Mouse (Mus musculus) embryonic facial prominence, embryonic 15.5 days (tissue): ENCODE data around the gene Lipt1. TPM values are rescaled to one million over a fixed set of nuclear protein-coding genes. Genes with fewer than 3 reads are reported as not detected.

Experiments
- ATAC-seq: fragments of 200-750 bp; cut with Nextera tagmentation; 2 replicates; pipeline ENCODE4 v1.8.0; 2017; ENCODE audit warnings: low read depth, moderate TSS enrichment; ENCODE audit not compliant: insufficient number of reproducible peaks, low FRiP score, low TSS enrichment
- H3K27ac ChIP-seq: fragments of 300-500 bp; sonication (generic); replicated peaks from 2 replicates; pipeline ENCODE4 v1.5.1; 2015; ENCODE audit warnings: mild to moderate bottlenecking, inconsistent platforms
- H3K27me3 ChIP-seq: fragments of 300-500 bp; sonication (generic); 2 replicates; pipeline ENCODE4 v1.6.1; 2015; ENCODE audit warnings: inconsistent platforms
- H3K36me3 ChIP-seq: fragments of 300-500 bp; sonication (generic); 2 replicates; pipeline ENCODE4 v1.6.1; 2015; ENCODE audit warnings: mild to moderate bottlenecking, inconsistent platforms
- H3K4me1 ChIP-seq: fragments of 300-500 bp; sonication (generic); 2 replicates; pipeline ENCODE4 v1.6.1; 2015; ENCODE audit warnings: inconsistent platforms
- H3K4me2 ChIP-seq: fragments of 300-500 bp; sonication (generic); replicated peaks from 2 replicates; pipeline ENCODE4 v1.6.1; 2015; ENCODE audit warnings: mild to moderate bottlenecking, inconsistent platforms
- H3K4me3 ChIP-seq: fragments of 300-500 bp; sonication (generic); replicated peaks from 2 replicates; pipeline ENCODE4 v1.5.1; 2015; ENCODE audit warnings: mild to moderate bottlenecking, inconsistent platforms
- H3K9ac ChIP-seq: fragments of 300-500 bp; sonication (generic); 2 replicates; pipeline ENCODE4 v1.6.1; 2015; ENCODE audit warnings: inconsistent platforms
- H3K9me3 ChIP-seq: fragments of 300-500 bp; sonication (generic); replicated peaks from 2 replicates; pipeline ENCODE4 v1.6.1; 2016; ENCODE audit warnings: inconsistent platforms
- WGBS: fragments of 180-500 bp; shearing (Covaris S2); methylation state at CpG from one replicate; pipeline ENCODE4 v1.1.7; 2015; 5-methylcytosine and 5-hydroxymethylcytosine counted together
- polyA plus RNA-seq: library from polyadenylated mRNA; unstranded; fragments of >200 nt; fragmentation: Nextera tagmentation; extraction: Ambion mirVana; gene quantifications from 2 replicates; pipeline ENCODE4 v1.2.1, GENCODE M21; 2015

Lipt1 gene
- 6.6 and 9.3 TPM in 2 replicates for polyA plus RNA-seq

DNA sequence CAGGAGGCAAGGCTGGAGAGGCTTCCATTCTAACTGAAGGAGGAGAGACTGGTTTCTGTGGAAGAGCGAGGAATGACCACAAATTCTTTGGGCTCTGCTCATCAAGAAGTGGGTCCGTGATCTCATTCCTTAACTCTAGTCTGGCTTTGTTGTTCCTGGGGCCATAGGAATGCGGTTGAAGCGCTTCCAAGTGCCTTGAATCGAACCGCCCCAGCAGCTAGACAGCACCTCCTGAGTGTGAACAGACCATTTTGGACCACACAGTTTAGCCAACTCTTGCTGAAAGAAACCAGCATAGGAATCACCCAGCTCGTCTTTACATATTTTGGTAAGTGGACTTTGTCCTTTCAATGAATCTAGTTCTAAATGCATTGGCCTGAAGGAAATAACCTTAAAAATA lies at the start of gene Lipt1:
TSS of gene Lipt1 (plus strand) at position 35 of the 400 bp plus-strand sequence.
- H3K9ac ChIP-seq, result no peak within 1 kb of the TSS; the same call in 1 of the 2 replicates
- H3K4me2 ChIP-seq, result peak within 1 kb of the TSS; percentile 72

DNA sequence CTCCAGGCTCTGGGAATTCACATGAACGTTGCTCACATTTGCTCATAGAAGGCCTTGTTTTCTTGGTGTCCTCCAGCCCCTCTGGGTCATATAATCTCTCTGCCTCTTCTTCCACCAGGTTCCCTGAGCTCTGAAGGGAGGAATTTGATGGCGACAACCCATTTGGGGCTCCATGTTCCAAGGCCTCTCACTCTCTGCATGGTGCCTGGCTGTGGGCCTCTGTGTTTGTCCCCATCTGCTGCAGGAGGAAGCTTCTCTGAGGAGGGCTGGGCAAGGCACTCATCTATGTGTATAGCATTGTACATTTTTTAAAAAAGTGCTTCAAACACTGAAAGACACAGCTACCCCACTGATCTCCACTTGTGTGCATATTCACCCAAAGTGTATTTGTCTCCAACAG lies 39.9 kb upstream of the Lipt1 start:
- no peak overlapping the region for H3K9ac ChIP-seq

More for the DNA sequence above, at the start of gene Lipt1:
- WGBS, result 10% methylated on average over 7 of the region's 7 CpGs
- peaks cover 10% of the 10 kb centered on the region for H3K4me1 ChIP-seq
- ATAC-seq, result no peak
- H3K27ac ChIP-seq, result peak within 1 kb of the TSS; percentile 76
- H3K4me3 ChIP-seq, result peak within 1 kb of the TSS; percentile 62
- H3K36me3 ChIP-seq, result peaks cover 20% of the 10 kb centered on the region
- no peaks in the 10 kb centered on the region for H3K27me3 ChIP-seq
- no peaks in the 10 kb centered on the region for H3K9me3 ChIP-seq

DNA sequence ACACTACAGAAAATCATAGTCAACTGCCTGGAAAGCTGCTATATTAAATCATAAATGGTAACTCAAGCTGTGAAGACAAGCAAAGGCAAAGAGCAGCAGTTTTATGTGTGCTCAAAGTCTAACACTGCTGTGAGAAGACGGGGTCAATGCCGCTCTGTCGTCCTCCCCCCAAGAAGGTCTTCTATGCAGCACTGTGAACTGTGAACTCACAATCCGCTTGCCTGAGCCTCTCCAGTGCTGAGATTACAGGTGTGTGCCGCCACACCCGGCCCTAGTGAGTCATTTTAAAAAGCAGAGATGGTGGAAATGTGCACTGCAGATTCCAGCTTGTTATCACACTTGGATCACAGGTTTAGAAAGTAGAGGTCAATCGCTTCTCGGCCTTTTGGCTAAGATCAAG lies 24.7 kb upstream of the Lipt1 start:
- Histone ChIP-seq H3K27me3 (no peaks in the 10 kb centered on the region), H3K4me2 (no peak overlapping the region), H3K9ac (no peak overlapping the region), H3K9me3 (no peaks in the 10 kb centered on the region), H3K36me3 (no peaks in the 10 kb centered on the region), H3K4me1 (no peaks in the 10 kb centered on the region), H3K4me3 (no peak overlapping the region), H3K27ac (no peak overlapping the region)
- no peak for ATAC-seq
- WGBS, result 80% methylated on average over 8 of the region's 8 CpGs

More for the DNA sequence above, 39.9 kb upstream of the Lipt1 start:
- 61% methylated on average over 2 of the region's 2 CpGs for WGBS
- no peak for ATAC-seq
- Histone ChIP-seq H3K36me3 (peaks cover 6% of the 10 kb centered on the region; the same call in 1 of the 2 replicates), H3K27ac (no peak overlapping the region), H3K4me3 (no peak overlapping the region), H3K9me3 (no peaks in the 10 kb centered on the region), H3K27me3 (no peaks in the 10 kb centered on the region), H3K4me1 (no peaks in the 10 kb centered on the region), H3K4me2 (no peak overlapping the region)

DNA sequence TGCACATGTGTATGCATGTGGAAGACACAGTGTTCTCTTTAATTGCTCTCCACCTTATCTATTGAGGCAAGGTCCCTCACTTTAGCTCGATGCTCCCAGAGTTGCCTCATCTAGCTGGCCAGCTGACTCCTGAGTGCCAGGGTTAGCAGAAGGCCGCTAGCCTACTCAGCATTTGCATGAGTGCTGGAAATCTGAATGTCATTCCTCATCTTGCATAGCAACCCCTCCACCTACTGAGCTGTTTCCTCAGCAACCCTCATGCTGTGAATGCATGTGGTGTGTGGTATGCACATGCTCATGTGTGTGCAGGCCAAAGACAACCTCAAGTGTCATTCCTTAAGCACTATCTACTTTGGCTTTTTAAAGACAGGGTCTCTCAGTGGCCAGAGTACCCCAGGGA lies 20.8 kb upstream of the Lipt1 start:
- Histone ChIP-seq H3K27ac (no peak overlapping the region), H3K27me3 (no peaks in the 10 kb centered on the region), H3K36me3 (no peaks in the 10 kb centered on the region), H3K4me3 (no peak overlapping the region), H3K4me2 (no peak overlapping the region), H3K4me1 (no peaks in the 10 kb centered on the region), H3K9ac (no peak overlapping the region), H3K9me3 (no peaks in the 10 kb centered on the region)
- WGBS, result 64% methylated on average over 2 of the region's 2 CpGs
- ATAC-seq, result no peak

DNA sequence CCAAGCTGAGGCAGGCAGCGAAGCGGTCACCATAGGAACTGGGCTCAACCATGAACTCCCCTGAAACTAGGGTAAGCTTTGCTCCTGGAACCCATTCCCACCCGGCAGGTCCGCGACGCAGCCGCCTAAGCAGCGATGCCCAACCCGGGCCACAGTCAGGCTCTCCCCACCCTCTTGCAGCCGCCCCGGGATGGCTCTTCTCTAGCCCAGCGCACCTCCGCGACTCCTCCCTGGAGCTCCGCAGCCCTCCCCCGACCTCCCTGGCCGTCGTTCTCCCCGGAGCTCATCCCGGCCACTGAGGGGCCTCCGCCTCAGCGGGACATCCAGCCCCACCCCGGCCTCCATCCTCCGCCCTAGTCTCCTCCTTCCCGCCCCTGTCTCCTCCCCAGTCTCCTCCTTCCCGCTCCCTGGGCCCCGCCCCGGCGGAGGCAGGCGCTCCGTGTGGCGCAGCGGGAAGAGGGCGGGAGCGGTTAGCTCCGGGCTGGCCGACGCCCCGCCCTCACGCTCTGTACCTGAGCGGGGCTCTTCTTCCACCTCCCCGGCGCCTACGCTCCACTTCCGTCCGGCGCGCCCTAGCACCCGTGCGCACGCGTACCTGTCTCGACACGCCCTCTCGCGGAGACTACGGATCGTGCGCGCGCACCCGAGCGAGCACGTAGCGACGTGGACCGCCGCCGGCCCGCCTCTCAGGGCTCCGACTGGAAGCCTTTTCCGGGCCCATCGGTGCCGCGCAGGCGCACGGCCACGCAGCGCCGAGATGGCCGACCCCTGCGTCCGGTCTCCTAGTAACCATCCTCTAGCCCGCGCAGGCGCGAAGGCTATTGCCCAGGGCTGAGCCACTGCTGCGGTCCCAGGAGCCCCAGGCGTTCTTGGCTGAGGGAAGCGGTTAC lies 6.8 kb upstream of the Lipt1 start:
- Histone ChIP-seq H3K9ac (peak overlapping the region; percentile 53), H3K4me1 (peaks cover 7% of the 10 kb centered on the region), H3K4me2 (peak overlapping the region; percentile 77), H3K27ac (peak overlapping the region; percentile 91), H3K9me3 (no peaks in the 10 kb centered on the region), H3K4me3 (peak overlapping the region; percentile 64), H3K27me3 (no peaks in the 10 kb centered on the region), H3K36me3 (no peaks in the 10 kb centered on the region)
- peak; percentile 98 for ATAC-seq
- WGBS, result under 1% methylated on average over 85 of the region's 90 CpGs

DNA sequence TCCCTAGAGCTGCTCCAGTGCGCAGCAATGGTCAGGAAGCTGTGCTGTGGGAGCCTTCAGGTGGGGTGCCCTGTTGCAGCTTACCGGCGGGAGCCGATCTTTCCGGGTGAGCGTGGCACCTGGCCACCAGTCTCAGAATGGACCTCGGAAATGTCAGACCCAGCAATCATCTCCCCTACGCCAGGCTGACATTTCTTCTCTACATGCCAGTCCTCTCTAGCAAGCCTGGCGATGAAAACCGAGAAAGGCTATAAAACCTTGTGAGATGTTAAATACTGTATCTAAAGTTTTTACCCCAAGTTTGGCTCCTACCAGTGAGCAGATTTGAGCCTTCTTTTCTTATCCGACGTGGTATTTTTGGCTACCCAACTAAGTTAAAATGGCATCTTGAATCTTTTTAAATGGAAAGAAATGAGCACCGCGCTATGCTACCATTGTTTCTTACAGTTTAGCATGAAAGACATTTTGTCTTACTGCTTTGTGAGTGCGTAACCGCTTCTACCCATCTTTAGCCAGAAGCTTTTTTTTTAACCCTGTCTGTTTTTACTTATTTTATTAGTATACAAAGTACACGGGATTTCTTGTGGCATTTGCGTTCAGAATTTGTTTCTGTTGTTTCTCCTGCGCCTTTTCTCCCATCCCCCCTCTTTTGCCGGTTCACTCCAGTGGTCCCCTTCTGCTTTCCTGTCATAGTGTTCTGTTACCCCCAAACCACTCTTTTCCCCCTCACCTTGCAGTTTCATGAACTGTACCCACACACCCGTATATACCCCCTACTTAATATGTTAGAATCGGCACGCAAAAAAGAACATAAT lies 5.9 kb upstream of the Lipt1 start:
- H3K27ac ChIP-seq, result peak overlapping the region; percentile 91
- peak overlapping the region; percentile 77 for H3K4me2 ChIP-seq
- H3K36me3 ChIP-seq, result no peaks in the 10 kb centered on the region
- H3K4me1 ChIP-seq, result peaks cover 7% of the 10 kb centered on the region
- ATAC-seq, result no peak
- H3K27me3 ChIP-seq, result no peaks in the 10 kb centered on the region
- peak overlapping the region; percentile 53 for H3K9ac ChIP-seq
- peak overlapping the region; percentile 64 for H3K4me3 ChIP-seq
- no peaks in the 10 kb centered on the region for H3K9me3 ChIP-seq
- 9% methylated on average over 23 of the region's 23 CpGs for WGBS

DNA sequence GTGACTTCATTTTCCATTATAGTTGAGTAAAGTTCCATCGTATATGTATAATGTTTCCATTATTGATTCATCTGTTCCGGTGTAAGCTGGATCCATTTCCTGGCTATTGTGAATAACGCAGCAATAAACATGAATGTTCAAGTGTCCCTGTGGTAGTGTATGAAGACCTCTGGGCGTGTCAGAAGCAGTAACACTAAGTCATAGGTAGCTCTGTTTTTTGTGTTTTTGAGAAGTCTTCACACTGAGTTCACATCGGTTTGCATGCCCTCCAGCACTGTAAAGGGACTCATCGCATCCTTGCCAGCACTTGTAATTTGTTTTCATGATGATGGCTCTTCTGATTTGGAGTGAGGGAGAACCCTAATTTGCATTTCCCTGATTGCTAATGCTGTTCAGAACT lies 5.3 kb upstream of the Lipt1 start, which contains the start of gene Tsga10:
TSS of gene Tsga10 (minus strand) at position 144 of the 400 bp plus-strand sequence.
- Histone ChIP-seq H3K9me3 (no peaks in the 10 kb centered on the region), H3K27ac (peak within 1 kb of the TSS; percentile 91), H3K4me1 (peaks cover 7% of the 10 kb centered on the region), H3K4me3 (peak within 1 kb of the TSS; percentile 64), H3K36me3 (no peaks in the 10 kb centered on the region), H3K4me2 (peak within 1 kb of the TSS; percentile 77), H3K27me3 (no peaks in the 10 kb centered on the region), H3K9ac (peak within 1 kb of the TSS; percentile 53)
- ATAC-seq, result no peak
- 76% methylated on average over 6 of the region's 6 CpGs for WGBS

DNA sequence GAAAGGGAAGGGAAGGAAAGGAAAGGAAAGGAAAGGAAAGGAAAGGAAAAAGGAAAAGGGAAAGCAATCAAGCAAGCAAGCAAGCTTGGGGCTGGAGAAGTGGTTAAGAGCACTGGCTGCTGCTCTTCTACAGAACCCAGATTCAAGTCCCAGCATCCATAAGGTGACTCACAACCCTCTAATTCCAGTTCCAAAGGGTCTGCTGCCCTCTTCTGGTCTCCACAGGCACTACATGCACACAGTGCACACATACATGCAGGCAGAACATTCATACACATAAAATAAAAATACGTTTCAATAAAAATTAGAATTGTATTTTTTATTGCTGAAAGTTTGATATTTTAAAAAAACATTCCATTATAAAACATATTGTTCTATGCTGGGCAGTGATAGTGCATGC lies 4.5 kb upstream of the Lipt1 start:
- no peak overlapping the region for H3K27ac ChIP-seq
- H3K9me3 ChIP-seq, result no peaks in the 10 kb centered on the region
- no peak overlapping the region for H3K4me3 ChIP-seq
- no peaks in the 10 kb centered on the region for H3K36me3 ChIP-seq
- H3K4me2 ChIP-seq, result no peak overlapping the region
- ATAC-seq, result no peak
- H3K9ac ChIP-seq, result no peak overlapping the region
- peaks cover 11% of the 10 kb centered on the region for H3K4me1 ChIP-seq
- whole genome bisulfite sequencing, result 85% methylated on average over 1 of the region's 1 CpGs
- no peaks in the 10 kb centered on the region for H3K27me3 ChIP-seq

DNA sequence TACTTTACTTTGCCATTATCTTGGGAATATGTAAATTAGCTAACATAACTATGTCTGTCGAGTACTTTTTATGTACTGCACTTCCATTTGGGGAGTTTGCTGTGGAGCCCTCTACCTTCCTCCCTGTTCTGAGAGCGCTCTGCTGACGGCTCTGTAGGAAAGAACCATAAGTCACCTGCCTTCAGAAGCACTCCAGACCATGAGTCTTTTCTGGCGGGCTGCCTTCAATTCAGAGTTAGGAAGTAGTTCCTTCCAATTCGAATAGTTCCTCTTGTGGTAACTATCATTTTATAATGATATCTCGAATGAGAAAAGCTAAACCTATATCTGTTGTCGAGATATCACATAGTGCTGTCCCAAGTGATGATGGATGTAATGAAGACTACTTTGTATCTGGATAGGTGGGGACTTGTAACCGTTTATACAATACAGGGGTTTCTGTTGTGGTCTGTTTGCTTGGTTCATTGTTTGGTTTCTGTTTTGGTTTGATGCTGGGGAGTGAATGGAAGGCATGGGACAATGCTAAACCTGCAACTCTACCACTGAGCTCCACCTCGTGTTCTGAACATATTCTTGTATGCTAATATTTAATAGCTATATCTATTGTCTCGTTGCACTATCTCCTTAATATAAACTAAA lies 3.7 kb upstream of the Lipt1 start:
- Histone ChIP-seq H3K27me3 (no peaks in the 10 kb centered on the region), H3K4me1 (peaks cover 16% of the 10 kb centered on the region), H3K4me3 (no peak overlapping the region), H3K9me3 (no peaks in the 10 kb centered on the region), H3K9ac (no peak overlapping the region), H3K4me2 (no peak overlapping the region), H3K27ac (no peak overlapping the region), H3K36me3 (no peaks in the 10 kb centered on the region)
- 70% methylated on average over 10 of the region's 10 CpGs for WGBS
- ATAC-seq, result no peak

DNA sequence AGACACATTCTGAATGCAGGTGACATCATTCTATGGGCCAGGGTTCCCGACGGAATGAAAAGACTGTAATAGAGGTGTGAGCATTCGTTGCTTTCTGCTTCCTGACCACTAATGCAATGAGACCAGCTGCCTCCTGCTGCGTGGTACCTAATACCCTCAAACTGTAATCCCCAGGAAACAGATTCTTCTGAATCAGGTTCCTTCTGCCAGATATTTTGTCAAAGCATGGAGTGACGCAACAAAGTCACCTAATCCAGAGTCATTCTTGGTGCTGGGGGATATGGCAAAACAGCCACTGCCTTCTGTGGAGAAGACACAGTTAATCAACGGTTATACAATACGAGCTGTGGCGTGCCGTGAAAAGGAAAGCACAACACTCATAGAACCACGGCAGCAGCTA lies 2.9 kb upstream of the Lipt1 start:
- Histone ChIP-seq H3K9me3 (no peaks in the 10 kb centered on the region), H3K4me1 (peaks cover 17% of the 10 kb centered on the region), H3K4me3 (no peak overlapping the region), H3K4me2 (no peak overlapping the region), H3K9ac (no peak overlapping the region), H3K27me3 (no peaks in the 10 kb centered on the region), H3K36me3 (no peaks in the 10 kb centered on the region), H3K27ac (no peak overlapping the region)
- ATAC-seq, result no peak
- WGBS, result 52% methylated on average over 10 of the region's 10 CpGs

DNA sequence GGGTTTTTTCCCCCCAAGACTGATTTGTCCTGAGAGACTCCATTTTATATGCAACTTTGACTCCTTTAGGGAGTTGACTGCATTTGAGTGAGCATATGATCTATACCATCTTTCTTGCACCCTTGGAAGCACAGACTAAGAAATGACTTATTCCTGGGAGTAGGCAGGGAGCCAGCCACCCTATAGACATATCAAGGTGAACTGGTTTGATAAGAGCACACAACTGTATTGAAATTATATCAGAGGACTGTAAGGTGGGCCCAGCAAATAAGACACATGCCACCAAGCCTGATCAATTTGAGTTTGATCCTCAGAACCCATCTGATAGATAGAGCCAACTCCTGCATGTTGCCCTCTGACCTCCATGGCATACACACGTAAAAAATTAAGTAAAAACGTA lies 2.2 kb upstream of the Lipt1 start:
- Histone ChIP-seq H3K4me1 (peaks cover 17% of the 10 kb centered on the region), H3K4me3 (no peak overlapping the region), H3K9ac (no peak overlapping the region), H3K27ac (no peak overlapping the region), H3K9me3 (no peaks in the 10 kb centered on the region), H3K4me2 (no peak overlapping the region), H3K27me3 (no peaks in the 10 kb centered on the region), H3K36me3 (no peaks in the 10 kb centered on the region)
- 47% methylated on average over 2 of the region's 2 CpGs for whole genome bisulfite sequencing
- no peak for ATAC-seq
